Mouse (Mus musculus) adrenal gland, postnatal 14 days (tissue): ENCODE measurements at regions not wholly inside any gene's neighbourhood (a gene's known extent, or its start where the extent isn't known, plus 50 kb on each side); places are given as distances from the start of the nearest gene placed in this dataset.

Experiments
- DNase-seq: peaks from one replicate; pipeline ENCODE4 v3.0.0; 2021; ENCODE audit warnings: mixed read lengths

- peak; percentile 39 for DNase-seq
Observed at GRCm38 (mm10) chr19:21913005-21913670, 135.0 kb downstream of the Cemip2 start.

- no peak for DNase-seq
Observed at GRCm38 (mm10) chr19:21913748-21914611, 135.8 kb downstream of the Cemip2 start.

- no peak for DNase-seq
Observed at GRCm38 (mm10) chr19:21914658-21915057, 136.5 kb downstream of the Cemip2 start.

- DNase-seq = no peak
Observed at GRCm38 (mm10) chr19:21918113-21918512, 140.0 kb downstream of the Cemip2 start.

- DNase-seq = no peak
Observed at GRCm38 (mm10) chr19:21919074-21919473, 140.9 kb downstream of the Cemip2 start.

- no peak for DNase-seq
Observed at GRCm38 (mm10) chr19:21940114-21940513, 162.0 kb downstream of the Cemip2 start.

GRCm38 (mm10) chr19:21941720-21942119 lies 163.6 kb downstream of the Cemip2 start:
- no peak for DNase-seq

GRCm38 (mm10) chr19:21942286-21942685 lies 164.1 kb downstream of the Cemip2 start:
- DNase-seq = peak; percentile 4

GRCm38 (mm10) chr19:21943407-21943806 lies 165.3 kb downstream of the Cemip2 start:
- peak; percentile 57 for DNase-seq

GRCm38 (mm10) chr19:21946262-21946922 lies 168.2 kb downstream of the Cemip2 start:
- peak; percentile 5 for DNase-seq

- DNase-seq = no peak
Observed at GRCm38 (mm10) chr19:21948030-21948429, 169.9 kb downstream of the Cemip2 start.

GRCm38 (mm10) chr19:21962635-21963034 lies 176.2 kb upstream of the Trpm3 start:
- no peak for DNase-seq

- DNase-seq = no peak
Observed at GRCm38 (mm10) chr19:21989857-21990256, 149.0 kb upstream of the Trpm3 start.

GRCm38 (mm10) chr19:21990970-21991369 lies 147.9 kb upstream of the Trpm3 start:
- DNase-seq = peak; percentile 24

GRCm38 (mm10) chr19:21991413-21991812 lies 147.4 kb upstream of the Trpm3 start:
- no peak for DNase-seq

GRCm38 (mm10) chr19:21999621-22000020 lies 139.2 kb upstream of the Trpm3 start:
- DNase-seq = no peak

- no peak for DNase-seq
Observed at GRCm38 (mm10) chr19:22008053-22008935, 130.6 kb upstream of the Trpm3 start.

- no peak for DNase-seq
Observed at GRCm38 (mm10) chr19:22010239-22010638, 128.6 kb upstream of the Trpm3 start.

- DNase-seq = no peak
Observed at GRCm38 (mm10) chr19:22015854-22016610, 122.8 kb upstream of the Trpm3 start.

- DNase-seq = no peak
Observed at GRCm38 (mm10) chr19:22017425-22017824, 121.4 kb upstream of the Trpm3 start.

GRCm38 (mm10) chr19:22027577-22027976 lies 111.3 kb upstream of the Trpm3 start:
- DNase-seq = no peak
